Mouse (Mus musculus) intestine, embryonic 14.5 days (tissue): ENCODE data around the gene Zan. TPM values are rescaled to one million over a fixed set of nuclear protein-coding genes. Genes with fewer than 3 reads are reported as not detected.

Source experiments
- ATAC-seq: fragments of 200-750 bp; cut with Nextera tagmentation; replicated peaks from 2 replicates; pipeline ENCODE4 v1.8.0; 2017; ENCODE audit warnings: low read depth, moderate number of reproducible peaks, moderate TSS enrichment, moderate library complexity; ENCODE audit not compliant: low FRiP score, low TSS enrichment
- DNase-seq: peaks from one replicate; pipeline ENCODE4 v3.0.0-alpha.2; 2018; ENCODE audit warnings: low spot score
- H3K27ac ChIP-seq: fragments of 300-500 bp; sonication (generic); 2 replicates; pipeline ENCODE4 v1.5.1; 2014; ENCODE audit warnings: low read depth, mild to moderate bottlenecking, control low read depth
- H3K27me3 ChIP-seq: fragments of 300-500 bp; sonication (generic); replicated peaks from 2 replicates; pipeline ENCODE4 v1.6.1; 2014; ENCODE audit warnings: low read length, control low read depth; ENCODE audit not compliant: control insufficient read depth, insufficient read depth
- H3K36me3 ChIP-seq: fragments of 300-500 bp; sonication (generic); 2 replicates; pipeline ENCODE4 v1.6.1; 2014; ENCODE audit warnings: low read length, control low read depth; ENCODE audit not compliant: control insufficient read depth, insufficient read depth
- H3K4me1 ChIP-seq: fragments of 300-500 bp; sonication (generic); replicated peaks from 2 replicates; pipeline ENCODE4 v1.6.1; 2014; ENCODE audit warnings: low read length, control low read depth, mixed read lengths; ENCODE audit not compliant: control insufficient read depth, insufficient read depth
- H3K4me2 ChIP-seq: fragments of 300-500 bp; sonication (generic); 2 replicates; pipeline ENCODE4 v1.6.1; 2014; ENCODE audit warnings: low read length
- H3K4me3 ChIP-seq: fragments of 300-500 bp; sonication (generic); 2 replicates; pipeline ENCODE4 v1.5.1; 2014; ENCODE audit warnings: low read depth, low read length, control low read depth, mixed read lengths
- H3K9ac ChIP-seq: fragments of 300-500 bp; sonication (generic); 2 replicates; pipeline ENCODE4 v1.6.1; 2014; ENCODE audit warnings: mild to moderate bottlenecking, low read length
- H3K9me3 ChIP-seq: fragments of 300-500 bp; sonication (generic); 2 replicates; pipeline ENCODE4 v1.6.1; 2016; ENCODE audit warnings: low read length, control low read depth; ENCODE audit not compliant: control insufficient read depth
- WGBS: fragments of 180-500 bp; shearing (Covaris S2); extraction: QIAGEN DNeasy Blood & Tissue Kit; methylation state at CpG from one replicate; pipeline ENCODE4 v1.1.7; 2014; 5-methylcytosine and 5-hydroxymethylcytosine counted together
- polyA plus RNA-seq: library from polyadenylated mRNA; unstranded; fragments of >200 nt; fragmentation: Nextera tagmentation; extraction: Ambion mirVana; gene quantifications from 2 replicates; pipeline ENCODE4 v1.2.1, GENCODE M21; 2014

The Zan gene
- polyA plus RNA-seq, 1 experiment from 2014 or later = 0.93 TPM

- H3K4me1 ChIP-seq = no peaks in the 10 kb centered on the region
- H3K9me3 ChIP-seq = no peaks in the 10 kb centered on the region
- no peak overlapping the region for H3K4me3 ChIP-seq
- no peak overlapping the region for H3K4me2 ChIP-seq
- no peaks in the 10 kb centered on the region for H3K27me3 ChIP-seq
- DNase-seq = no peak
- ATAC-seq = no peak
- WGBS = 39% methylated on average over 5 of the region's 5 CpGs
- H3K9ac ChIP-seq = no peak overlapping the region
- H3K36me3 ChIP-seq = no peaks in the 10 kb centered on the region
- H3K27ac ChIP-seq = no peak overlapping the region
Measured at GRCm38 (mm10) chr5:137414253-137414652, 62.6 kb downstream of the Zan start.

- no peak overlapping the region for H3K27ac ChIP-seq
- H3K4me1 ChIP-seq = no peaks in the 10 kb centered on the region; the same call in 1 of the 2 replicates
- no peak overlapping the region for H3K9ac ChIP-seq
- ATAC-seq (no peak), DNase-seq (no peak)
- no peak overlapping the region for H3K4me3 ChIP-seq
- H3K4me2 ChIP-seq = no peak overlapping the region
- no peaks in the 10 kb centered on the region for H3K36me3 ChIP-seq
- no peaks in the 10 kb centered on the region for H3K9me3 ChIP-seq
- WGBS = 72% methylated on average over 8 of the region's 8 CpGs
- no peaks in the 10 kb centered on the region for H3K27me3 ChIP-seq
Measured at GRCm38 (mm10) chr5:137411235-137411634, 65.6 kb downstream of the Zan start.

- no peak overlapping the region for H3K4me2 ChIP-seq
- DNase-seq = no peak
Measured at GRCm38 (mm10) chr5:137410549-137410948, 66.3 kb downstream of the Zan start.

GRCm38 (mm10) chr5:137410066-137410465, 66.8 kb downstream of the Zan start:
- Histone ChIP-seq H3K36me3 (no peaks in the 10 kb centered on the region), H3K9me3 (no peaks in the 10 kb centered on the region), H3K27ac (no peak overlapping the region), H3K4me1 (no peaks in the 10 kb centered on the region; the same call in 1 of the 2 replicates), H3K9ac (no peak overlapping the region), H3K4me3 (no peak overlapping the region), H3K4me2 (no peak overlapping the region), H3K27me3 (no peaks in the 10 kb centered on the region)
- 75% methylated on average over 3 of the region's 3 CpGs for WGBS
- DNase-seq = no peak
- no peak for ATAC-seq

More at GRCm38 (mm10) chr5:137410549-137410948, 66.3 kb downstream of the Zan start:
- Histone ChIP-seq H3K27ac (no peak overlapping the region), H3K4me1 (no peaks in the 10 kb centered on the region; the same call in 1 of the 2 replicates), H3K9ac (no peak overlapping the region), H3K4me3 (no peak overlapping the region), H3K27me3 (no peaks in the 10 kb centered on the region), H3K36me3 (no peaks in the 10 kb centered on the region), H3K9me3 (no peaks in the 10 kb centered on the region)
- ATAC-seq = no peak
- WGBS = 92% methylated on average over 3 of the region's 3 CpGs

GRCm38 (mm10) chr5:137409451-137409850, 67.4 kb downstream of the Zan start:
- Histone ChIP-seq H3K4me1 (no peaks in the 10 kb centered on the region; the same call in 1 of the 2 replicates), H3K9ac (no peak overlapping the region), H3K27me3 (no peaks in the 10 kb centered on the region), H3K9me3 (no peaks in the 10 kb centered on the region), H3K36me3 (no peaks in the 10 kb centered on the region), H3K27ac (no peak overlapping the region), H3K4me2 (no peak overlapping the region), H3K4me3 (no peak overlapping the region)
- ATAC-seq (no peak), DNase-seq (no peak)
- WGBS = 69% methylated on average over 6 of the region's 6 CpGs

GRCm38 (mm10) chr5:137404081-137404480, 72.8 kb downstream of the Zan start:
- WGBS = 79% methylated on average over 2 of the region's 2 CpGs
- H3K4me2 ChIP-seq = no peak overlapping the region
- no peaks in the 10 kb centered on the region; the same call in 1 of the 2 replicates for H3K4me1 ChIP-seq
- DNase-seq (no peak), ATAC-seq (no peak)
- H3K27me3 ChIP-seq = no peaks in the 10 kb centered on the region
- no peak overlapping the region for H3K9ac ChIP-seq
- no peaks in the 10 kb centered on the region for H3K9me3 ChIP-seq
- H3K36me3 ChIP-seq = no peaks in the 10 kb centered on the region
- no peak overlapping the region for H3K27ac ChIP-seq
- no peak overlapping the region for H3K4me3 ChIP-seq

- no peaks in the 10 kb centered on the region for H3K4me1 ChIP-seq
- H3K27ac ChIP-seq = no peak overlapping the region
- ATAC-seq (no peak), DNase-seq (no peak)
- no peak overlapping the region for H3K9ac ChIP-seq
- no peaks in the 10 kb centered on the region for H3K9me3 ChIP-seq
- H3K4me2 ChIP-seq = no peak overlapping the region
- no peaks in the 10 kb centered on the region for H3K27me3 ChIP-seq
- WGBS = 46% methylated on average over 7 of the region's 7 CpGs
- no peaks in the 10 kb centered on the region for H3K36me3 ChIP-seq
- no peak overlapping the region for H3K4me3 ChIP-seq
Measured at GRCm38 (mm10) chr5:137394456-137394855, 82.4 kb downstream of the Zan start.

- ATAC-seq (no peak), DNase-seq (no peak)
- Histone ChIP-seq H3K27me3 (no peaks in the 10 kb centered on the region), H3K9me3 (no peaks in the 10 kb centered on the region), H3K4me1 (no peaks in the 10 kb centered on the region), H3K4me3 (no peak overlapping the region), H3K4me2 (no peak overlapping the region), H3K9ac (no peak overlapping the region), H3K36me3 (no peaks in the 10 kb centered on the region), H3K27ac (no peak overlapping the region)
- 83% methylated on average over 8 of the region's 8 CpGs for WGBS
Measured at GRCm38 (mm10) chr5:137391641-137392040, 85.2 kb downstream of the Zan start.

GRCm38 (mm10) chr5:137386712-137387111, 90.2 kb downstream of the Zan start:
- H3K36me3 ChIP-seq = no peaks in the 10 kb centered on the region
- H3K9me3 ChIP-seq = no peaks in the 10 kb centered on the region
- DNase-seq (no peak), ATAC-seq (no peak)
- H3K27ac ChIP-seq = no peak overlapping the region
- H3K4me1 ChIP-seq = no peaks in the 10 kb centered on the region
- WGBS = 89% methylated on average over 7 of the region's 7 CpGs
- no peaks in the 10 kb centered on the region for H3K27me3 ChIP-seq
- H3K4me3 ChIP-seq = no peak overlapping the region
- no peak overlapping the region for H3K9ac ChIP-seq
- H3K4me2 ChIP-seq = no peak overlapping the region
